Mouse (Mus musculus): Measurements from ENCODE around the gene Tnk1. TPM values are rescaled to one million over a fixed set of nuclear protein-coding genes. Genes with fewer than 3 reads are reported as not detected.

Tnk1 gene
- polyA plus RNA-seq, 1 experiment from 2014 or later = 0.31 TPM

DNA sequence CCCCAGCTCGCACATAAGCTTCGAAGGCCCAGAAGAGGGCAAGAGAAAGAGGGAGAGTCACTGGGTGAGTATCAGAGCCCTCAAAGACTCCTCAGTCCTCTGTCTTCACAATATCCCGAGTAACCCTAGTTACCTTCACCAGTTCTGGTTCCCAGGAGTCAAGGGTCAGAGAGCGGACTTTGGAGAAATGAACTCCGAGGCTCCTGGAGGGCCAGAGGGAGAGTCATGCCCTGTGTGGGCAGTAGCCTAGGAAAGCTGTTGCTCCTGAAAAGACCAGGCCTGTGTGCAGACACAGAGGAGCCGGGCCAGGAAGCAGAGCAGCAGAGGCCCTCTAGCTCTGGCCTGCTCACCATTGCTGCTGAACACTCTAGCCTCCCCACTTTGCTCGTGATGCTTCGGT, 26.1 kb upstream of the Tnk1 start:
- Histone ChIP-seq H3K9me3 (no peaks in the 10 kb centered on the region), H3K4me1 (replicated peaks) (peaks cover 15% of the 10 kb centered on the region), H3K27me3 (peaks cover 21% of the 10 kb centered on the region), H3K4me2 (replicated peaks) (no peak overlapping the region), H3K36me3 (no peaks in the 10 kb centered on the region), H3K9ac (replicated peaks) (no peak overlapping the region), H3K27ac (no peak overlapping the region), H3K4me3 (replicated peaks) (no peak overlapping the region)
- WGBS = 85% methylated on average over 8 of the region's 8 CpGs
- ATAC-seq = no peak

DNA sequence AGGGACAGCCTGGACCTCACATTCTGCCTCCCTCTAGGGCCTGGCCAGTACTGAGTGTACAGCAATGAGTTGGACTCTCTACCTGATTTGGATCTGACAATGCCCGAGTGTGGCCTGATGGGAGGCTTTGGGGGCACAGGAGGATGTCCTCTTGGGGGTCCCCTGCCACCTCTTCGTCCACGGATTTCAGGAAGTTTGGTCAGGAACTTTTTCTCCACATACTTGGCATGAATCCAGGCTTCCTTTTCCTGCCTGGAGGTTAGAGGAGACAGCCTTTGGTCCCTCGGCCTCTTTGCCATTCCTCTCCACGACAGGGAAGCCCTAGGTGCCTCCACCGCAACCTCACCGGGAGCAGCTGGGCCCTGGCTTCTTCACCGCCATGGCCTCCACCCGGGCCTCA, 25.7 kb upstream of the Tnk1 start:
- Histone ChIP-seq H3K4me1 (replicated peaks) (peaks cover 15% of the 10 kb centered on the region), H3K27me3 (peaks cover 25% of the 10 kb centered on the region), H3K4me2 (replicated peaks) (no peak overlapping the region), H3K9ac (replicated peaks) (no peak overlapping the region), H3K4me3 (replicated peaks) (no peak overlapping the region), H3K36me3 (no peaks in the 10 kb centered on the region), H3K9me3 (no peaks in the 10 kb centered on the region), H3K27ac (no peak overlapping the region)
- no peak for ATAC-seq
- 83% methylated on average over 9 of the region's 9 CpGs for WGBS

DNA sequence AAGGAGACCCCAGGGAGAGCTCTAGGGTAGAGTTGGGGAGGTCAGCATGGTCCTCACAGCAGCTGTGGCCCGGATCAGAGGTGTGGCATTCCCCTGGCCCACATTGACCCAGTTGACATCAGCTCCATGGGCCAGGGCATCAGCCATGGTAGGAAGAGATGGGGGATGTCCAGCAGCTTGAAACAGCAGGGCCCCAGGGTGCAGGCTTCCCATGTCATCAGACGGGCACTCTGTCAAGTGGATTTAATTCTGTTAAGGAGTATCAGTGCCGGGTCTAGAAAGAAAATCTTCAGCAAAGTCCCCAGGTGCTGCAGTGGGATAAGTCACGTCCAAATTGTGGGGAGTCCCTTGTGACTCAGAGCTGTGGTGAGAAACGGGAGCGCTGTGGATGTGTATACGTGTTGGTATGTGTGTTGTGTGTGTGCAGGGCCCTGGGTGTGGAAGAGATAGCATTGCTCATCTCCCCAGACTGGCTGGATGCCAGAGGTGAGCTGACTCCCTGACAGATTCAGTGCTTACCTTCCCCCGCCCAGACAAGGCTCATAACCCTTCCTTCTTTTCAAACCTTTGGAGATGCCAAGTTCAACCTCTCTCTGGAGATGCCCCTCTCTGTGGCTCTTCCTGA, 25.1 kb upstream of the Tnk1 start:
- Histone ChIP-seq H3K4me2 (replicated peaks) (no peak overlapping the region), H3K4me3 (replicated peaks) (no peak overlapping the region), H3K9me3 (no peaks in the 10 kb centered on the region), H3K4me1 (replicated peaks) (peaks cover 18% of the 10 kb centered on the region), H3K36me3 (no peaks in the 10 kb centered on the region), H3K9ac (replicated peaks) (no peak overlapping the region), H3K27ac (no peak overlapping the region), H3K27me3 (peaks cover 25% of the 10 kb centered on the region)
- WGBS = 90% methylated on average over 8 of the region's 8 CpGs
- ATAC-seq = no peak

DNA sequence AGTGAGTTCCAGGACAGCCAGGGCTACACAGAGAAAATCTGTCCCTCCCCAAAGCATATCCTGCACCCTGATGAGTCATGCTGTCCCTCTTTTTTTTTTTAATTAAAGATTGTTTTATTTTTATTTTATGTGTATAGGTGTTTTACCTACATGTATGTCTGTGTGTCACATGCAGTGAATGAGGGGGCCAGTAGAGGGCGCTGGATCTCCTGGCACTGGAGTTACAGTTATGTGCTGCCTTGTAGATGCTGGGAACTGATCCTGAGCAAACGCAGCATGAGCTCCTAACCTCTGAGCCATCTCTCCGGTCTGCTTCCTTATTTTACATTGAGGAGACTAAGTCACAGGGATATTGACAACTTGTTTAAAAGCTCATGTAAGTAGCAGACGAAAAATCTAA, 24.5 kb upstream of the Tnk1 start:
- Histone ChIP-seq H3K4me3 (replicated peaks) (no peak overlapping the region), H3K27ac (no peak overlapping the region), H3K4me2 (replicated peaks) (no peak overlapping the region), H3K4me1 (replicated peaks) (peaks cover 22% of the 10 kb centered on the region), H3K36me3 (no peaks in the 10 kb centered on the region), H3K9ac (replicated peaks) (no peak overlapping the region), H3K27me3 (peaks cover 25% of the 10 kb centered on the region), H3K9me3 (no peaks in the 10 kb centered on the region)
- ATAC-seq = no peak
- WGBS = 64% methylated on average over 4 of the region's 4 CpGs

DNA sequence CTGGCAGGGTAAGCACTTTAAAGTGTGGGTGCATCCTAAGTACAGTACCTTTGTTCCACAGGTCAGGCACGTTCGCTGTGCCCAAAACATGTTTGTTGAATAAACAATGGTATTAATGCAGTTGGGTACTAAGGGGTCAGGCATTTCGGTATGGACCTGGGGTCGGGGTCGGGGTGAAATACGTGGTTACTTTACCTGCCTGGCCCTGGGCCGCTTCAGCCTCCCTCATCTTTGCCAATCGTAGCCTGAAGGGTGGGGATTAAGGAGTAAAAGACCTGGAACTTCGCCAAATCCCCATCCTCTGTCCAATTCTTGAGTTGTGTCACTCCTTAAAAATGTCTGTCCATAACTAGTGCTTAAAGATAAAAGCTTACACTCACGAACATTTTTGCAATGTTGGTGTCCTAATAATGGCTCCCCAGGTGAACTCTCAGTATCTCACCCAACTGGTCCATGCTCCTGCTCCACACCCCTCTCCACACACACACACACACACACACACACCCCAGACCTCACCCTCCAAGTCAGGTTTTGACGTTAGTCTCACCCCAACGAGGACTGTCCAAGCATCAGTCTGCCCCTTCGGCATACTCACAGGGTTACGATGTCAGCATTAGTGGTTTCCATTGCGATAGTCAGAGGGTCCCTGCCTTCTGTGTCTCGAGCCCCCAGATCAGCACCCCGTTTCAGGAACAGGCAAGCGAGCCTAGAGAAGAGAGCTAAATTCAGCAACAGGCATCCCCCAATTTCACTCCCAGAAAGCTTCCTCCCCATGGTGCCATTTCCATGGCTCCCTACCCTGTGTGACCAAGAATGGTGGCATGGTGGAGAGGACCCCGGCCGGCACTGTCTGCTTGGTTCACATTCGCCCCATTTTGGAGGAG, 23.5 kb upstream of the Tnk1 start:
- Histone ChIP-seq H3K27me3 (peaks cover 25% of the 10 kb centered on the region), H3K4me2 (replicated peaks) (peak overlapping the region; percentile 65), H3K4me1 (replicated peaks) (peaks cover 32% of the 10 kb centered on the region), H3K9me3 (no peaks in the 10 kb centered on the region), H3K36me3 (no peaks in the 10 kb centered on the region), H3K4me3 (replicated peaks) (peak overlapping the region; percentile 44), H3K9ac (replicated peaks) (no peak overlapping the region), H3K27ac (no peak overlapping the region)
- no peak for ATAC-seq
- WGBS = 60% methylated on average over 21 of the region's 21 CpGs

DNA sequence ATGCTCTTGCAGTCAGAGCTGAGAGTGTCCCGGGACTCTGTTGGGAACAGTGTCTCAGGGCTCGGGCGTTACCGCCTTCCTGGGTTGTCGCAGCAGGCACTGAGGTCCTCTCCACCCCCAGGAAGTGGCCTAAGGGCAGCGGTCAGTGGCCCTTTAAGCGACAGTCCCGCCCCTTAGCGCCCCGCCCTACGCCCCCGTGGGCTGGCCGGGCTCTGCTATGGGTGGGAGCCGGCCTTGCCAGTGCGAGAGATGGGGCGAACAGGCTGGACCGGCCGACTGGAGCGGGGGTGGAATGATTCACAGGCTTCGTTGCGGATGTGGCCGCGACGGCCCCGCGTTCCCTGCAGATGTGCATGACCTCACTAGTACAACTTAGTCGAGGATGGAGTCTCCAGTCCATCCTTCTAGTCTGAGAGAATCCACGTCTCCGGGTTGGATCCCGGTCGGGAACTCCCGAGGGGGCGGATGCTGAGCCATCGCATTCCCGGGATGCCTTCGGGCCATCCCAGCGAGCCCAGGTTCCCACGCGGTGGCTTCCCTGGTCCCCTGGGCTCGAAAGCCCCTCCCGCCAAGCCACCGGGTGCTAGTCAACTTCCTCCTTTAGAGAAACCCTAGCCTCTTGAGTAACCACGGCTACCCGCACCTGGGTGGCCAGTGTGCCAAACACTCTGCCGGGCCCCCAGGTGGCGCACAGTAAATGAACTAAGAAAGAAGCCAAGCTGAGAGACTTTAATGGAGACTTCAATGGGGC, 22.5 kb upstream of the Tnk1 start, which contains the start of gene Kctd11:
TSS of gene Kctd11 (minus strand) at position 554 of the 751 bp plus-strand sequence.
- Histone ChIP-seq H3K9me3 (no peaks in the 10 kb centered on the region), H3K9ac (replicated peaks) (peak within 1 kb of the TSS; percentile 61), H3K4me3 (replicated peaks) (peak within 1 kb of the TSS; percentile 44), H3K36me3 (no peaks in the 10 kb centered on the region), H3K4me1 (replicated peaks) (peaks cover 34% of the 10 kb centered on the region), H3K27ac (no peak within 1 kb of the TSS), H3K4me2 (replicated peaks) (peak within 1 kb of the TSS; percentile 65), H3K27me3 (peaks cover 25% of the 10 kb centered on the region)
- ATAC-seq = peak; percentile 80
- under 1% methylated on average over 46 of the region's 46 CpGs for WGBS

DNA sequence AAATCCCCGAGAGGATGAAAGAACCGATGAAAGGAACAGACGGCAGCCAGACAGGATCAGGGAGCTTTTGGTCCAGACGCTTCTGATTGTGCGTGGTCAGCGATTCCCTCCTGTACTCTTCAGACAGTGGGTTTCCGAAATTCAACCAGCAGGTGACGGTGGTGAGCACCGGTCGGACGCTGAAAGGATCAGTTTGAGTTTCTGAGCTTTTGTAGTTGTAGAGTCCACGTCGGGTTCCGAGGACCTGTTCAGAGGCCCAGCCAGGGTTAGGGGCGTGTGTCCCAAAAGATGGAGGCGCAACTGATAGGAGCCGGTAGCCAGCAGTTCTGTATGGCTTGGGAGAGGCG, 21.9 kb upstream of the Tnk1 start:
- whole genome bisulfite sequencing = under 1% methylated on average over 18 of the region's 18 CpGs
- no peaks in the 10 kb centered on the region for H3K36me3 ChIP-seq

DNA sequence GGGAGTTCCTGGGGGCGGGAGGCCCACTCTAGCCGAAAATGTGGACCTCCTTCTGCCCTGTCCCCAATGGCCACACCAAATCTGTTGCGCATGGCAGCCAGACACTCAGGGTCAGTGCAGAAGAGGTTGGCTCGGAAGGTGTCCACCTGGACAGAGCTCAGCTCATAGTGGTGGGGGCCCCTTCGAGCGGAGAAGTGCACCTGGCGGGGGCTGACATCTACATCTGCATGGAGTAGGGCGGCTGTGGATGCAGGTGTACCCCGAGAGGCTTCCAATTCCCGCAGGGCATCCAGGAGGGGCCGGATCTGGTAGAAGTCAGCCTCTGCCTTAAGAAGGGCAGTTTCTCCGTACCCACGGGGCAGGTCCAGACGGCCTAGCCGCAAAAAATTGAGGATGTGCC, 21.2 kb upstream of the Tnk1 start:
- H3K4me2 ChIP-seq (replicated peaks) = peak overlapping the region; percentile 65; the same call in 1 of the 2 replicates
- 59% methylated on average over 15 of the region's 15 CpGs for WGBS
- H3K4me1 ChIP-seq (replicated peaks) = peaks cover 34% of the 10 kb centered on the region
- no peak overlapping the region for H3K27ac ChIP-seq
- no peak overlapping the region for H3K9ac ChIP-seq (replicated peaks)
- H3K9me3 ChIP-seq = no peaks in the 10 kb centered on the region
- 0 out of 2 replicates have a peak overlapping the region, but pooled peaks have one; percentile 3 for H3K4me3 ChIP-seq (replicated peaks)
- peaks cover 25% of the 10 kb centered on the region for H3K27me3 ChIP-seq
- ATAC-seq = no peak
- H3K36me3 ChIP-seq = no peaks in the 10 kb centered on the region

More for the DNA sequence above, 21.9 kb upstream of the Tnk1 start:
- peak overlapping the region; percentile 65 for H3K4me2 ChIP-seq (replicated peaks)
- ATAC-seq = peak; percentile 35
- peaks cover 25% of the 10 kb centered on the region for H3K27me3 ChIP-seq
- no peaks in the 10 kb centered on the region for H3K9me3 ChIP-seq
- no peak overlapping the region for H3K27ac ChIP-seq
- H3K4me1 ChIP-seq (replicated peaks) = peaks cover 34% of the 10 kb centered on the region
- peak overlapping the region; percentile 61 for H3K9ac ChIP-seq (replicated peaks)
- H3K4me3 ChIP-seq (replicated peaks) = peak overlapping the region; percentile 44

DNA sequence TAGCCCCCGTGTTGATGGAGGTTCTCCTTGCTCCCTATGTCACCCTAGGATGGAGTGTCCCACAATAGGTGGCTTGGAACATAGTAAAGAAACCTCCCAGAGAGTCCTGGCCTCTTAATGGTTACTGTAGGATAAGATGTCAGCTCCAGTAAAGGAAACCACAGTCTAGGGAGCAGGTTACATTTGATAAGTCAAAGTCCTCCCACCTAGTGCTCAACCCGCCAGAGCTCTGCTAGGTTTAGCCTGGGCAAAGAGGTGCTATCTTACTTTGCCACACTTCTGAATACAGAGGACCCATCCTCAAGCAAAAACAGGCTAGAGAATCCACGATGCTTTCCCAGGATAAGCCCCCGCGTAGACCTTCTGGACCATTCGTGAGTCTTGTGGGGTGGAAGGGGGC, 20.4 kb upstream of the Tnk1 start:
- Histone ChIP-seq H3K9me3 (no peaks in the 10 kb centered on the region), H3K9ac (replicated peaks) (no peak overlapping the region), H3K27me3 (peaks cover 25% of the 10 kb centered on the region), H3K36me3 (no peaks in the 10 kb centered on the region), H3K27ac (no peak overlapping the region), H3K4me1 (replicated peaks) (peaks cover 34% of the 10 kb centered on the region), H3K4me2 (replicated peaks) (0 out of 2 replicates have a peak overlapping the region, but pooled peaks have one; percentile 2), H3K4me3 (replicated peaks) (no peak overlapping the region)
- ATAC-seq = no peak
- WGBS = 91% methylated on average over 6 of the region's 6 CpGs

DNA sequence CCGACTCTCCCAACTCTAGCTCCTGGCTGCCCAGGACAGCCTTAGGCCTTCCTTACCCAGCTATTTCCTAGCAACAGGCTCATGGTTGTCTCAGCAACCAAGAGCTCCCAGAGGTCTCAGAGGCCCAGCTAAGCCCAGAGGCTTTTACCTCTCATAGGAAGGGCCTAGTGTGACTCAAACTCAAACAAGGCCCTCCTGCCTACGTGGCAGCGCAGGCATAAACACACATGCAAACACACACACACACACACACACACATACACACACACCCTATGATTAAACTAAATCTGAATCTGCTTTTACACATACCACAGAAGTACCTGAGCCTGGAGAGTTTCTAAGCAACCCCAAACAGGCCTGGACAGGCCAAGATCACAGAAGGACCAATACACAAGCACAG, 19.9 kb upstream of the Tnk1 start:
- Histone ChIP-seq H3K4me1 (replicated peaks) (peaks cover 34% of the 10 kb centered on the region), H3K4me2 (replicated peaks) (0 out of 2 replicates have a peak overlapping the region, but pooled peaks have one; percentile 2), H3K4me3 (replicated peaks) (no peak overlapping the region), H3K27me3 (peaks cover 25% of the 10 kb centered on the region), H3K36me3 (no peaks in the 10 kb centered on the region), H3K27ac (no peak overlapping the region), H3K9me3 (no peaks in the 10 kb centered on the region), H3K9ac (replicated peaks) (no peak overlapping the region; the same call in 1 of the 2 replicates)
- 68% methylated on average over 3 of the region's 3 CpGs for WGBS
- ATAC-seq = no peak

DNA sequence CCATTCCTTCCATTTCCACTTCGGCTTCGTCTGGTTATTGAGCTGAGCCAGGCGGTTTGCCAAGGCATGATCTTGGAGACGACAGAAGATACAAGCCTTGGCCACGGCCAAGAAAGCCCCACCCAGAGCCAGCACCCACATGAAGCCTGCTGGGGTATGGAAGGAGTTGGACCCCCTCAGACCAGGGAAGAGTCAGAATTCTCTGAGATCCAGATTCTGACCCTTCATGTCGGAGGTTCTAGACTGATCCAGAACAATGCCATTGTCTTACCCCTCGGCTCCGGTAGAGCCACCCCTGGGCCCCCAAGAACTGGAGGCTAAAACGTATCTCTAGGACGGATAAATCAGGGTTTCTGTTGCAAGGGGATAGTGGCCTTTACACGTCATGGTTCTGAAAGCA, 19.3 kb upstream of the Tnk1 start, which contains the start of gene Tmem95:
TSS of gene Tmem95 (minus strand) at position 141 of the 400 bp plus-strand sequence.
- Histone ChIP-seq H3K36me3 (no peaks in the 10 kb centered on the region), H3K27ac (peak within 1 kb of the TSS; percentile 14; the same call in 1 of the 2 replicates), H3K4me1 (replicated peaks) (peaks cover 34% of the 10 kb centered on the region), H3K27me3 (peaks cover 25% of the 10 kb centered on the region), H3K4me3 (replicated peaks) (peak within 1 kb of the TSS; percentile 17), H3K9me3 (no peaks in the 10 kb centered on the region), H3K4me2 (replicated peaks) (peak within 1 kb of the TSS; percentile 37), H3K9ac (replicated peaks) (peak within 1 kb of the TSS; percentile 10; the same call in 1 of the 2 replicates)
- no peak for ATAC-seq
- 90% methylated on average over 11 of the region's 11 CpGs for WGBS

All from midbrain, embryonic 13.5 days (tissue).